Mouse (Mus musculus) cerebellum, adult 2 months (tissue): Measurements from ENCODE around the gene Stat2.
A peak's percentile ranks its signal among the peaks of the same experiment; 100 is the strongest.

Source experiments
- CTCF ChIP-seq: fragments of 200-500 bp; IDR thresholded peaks from 2 replicates; pipeline ENCODE4 v1.5.1; 2011; ENCODE audit warnings: low read depth, mild to moderate bottlenecking, control low read depth, low read length, moderate library complexity, borderline replicate concordance; ENCODE audit not compliant: insufficient read depth
- POLR2A ChIP-seq: fragments of 200-500 bp; IDR thresholded peaks from 2 replicates; pipeline ENCODE4 v1.6.1; 2011; ENCODE audit warnings: low read length, control low read depth, borderline replicate concordance; ENCODE audit not compliant: insufficient read depth

- TF ChIP-seq CTCF (no peak), POLR2A (peak; percentile 95)
Observed at GRCm38 (mm10) chr10:128231697-128232419, 38.5 kb upstream of the Stat2 start, which contains the start of gene Timeless.
